Mouse (Mus musculus) left cerebral cortex, postnatal 10 days (tissue): ENCODE results near the gene Gpr155. TPM values are rescaled to one million over a fixed set of nuclear protein-coding genes. Genes with fewer than 3 reads are reported as not detected.

Source experiments
- total RNA-seq, 2 experiments: library from RNA; stranded (reverse); gene quantifications; 2 replicates each; pipeline ENCODE4 v1.2.3; 2021

Gpr155 gene
- total RNA-seq, 2 experiments from 2014 or later = 30.9 to 36.1 TPM

Other genes with a start within 250 kb of the Gpr155 start
- 100 to 1,000 TPM; 108 to 119 TPM for gene Ola1, start 167.6 kb downstream of the Gpr155 start, total RNA-seq
- gene Sp9, start 114.6 kb downstream of the Gpr155 start, total RNA-seq = 1 to 10 TPM; 3.4 to 4.4 TPM
- 10 to 100 TPM in 1 of 2 experiments, 1 to 10 TPM in 1; 9.6 to 11.5 TPM for gene Scrn3, start 74.0 kb downstream of the Gpr155 start, total RNA-seq
- 10 to 100 TPM; 24.4 to 25.3 TPM for gene Cir1, start 73.9 kb downstream of the Gpr155 start, total RNA-seq
- gene Wipf1, start 143.2 kb upstream of the Gpr155 start, total RNA-seq = 1 to 10 TPM; 7.5 to 7.9 TPM
- under 1 TPM; 0.14 to 0.24 TPM for gene Chrna1, start 193.8 kb upstream of the Gpr155 start, total RNA-seq